Mouse (Mus musculus): Measurements from ENCODE around the gene Rem2.

Rem2 gene

DNA sequence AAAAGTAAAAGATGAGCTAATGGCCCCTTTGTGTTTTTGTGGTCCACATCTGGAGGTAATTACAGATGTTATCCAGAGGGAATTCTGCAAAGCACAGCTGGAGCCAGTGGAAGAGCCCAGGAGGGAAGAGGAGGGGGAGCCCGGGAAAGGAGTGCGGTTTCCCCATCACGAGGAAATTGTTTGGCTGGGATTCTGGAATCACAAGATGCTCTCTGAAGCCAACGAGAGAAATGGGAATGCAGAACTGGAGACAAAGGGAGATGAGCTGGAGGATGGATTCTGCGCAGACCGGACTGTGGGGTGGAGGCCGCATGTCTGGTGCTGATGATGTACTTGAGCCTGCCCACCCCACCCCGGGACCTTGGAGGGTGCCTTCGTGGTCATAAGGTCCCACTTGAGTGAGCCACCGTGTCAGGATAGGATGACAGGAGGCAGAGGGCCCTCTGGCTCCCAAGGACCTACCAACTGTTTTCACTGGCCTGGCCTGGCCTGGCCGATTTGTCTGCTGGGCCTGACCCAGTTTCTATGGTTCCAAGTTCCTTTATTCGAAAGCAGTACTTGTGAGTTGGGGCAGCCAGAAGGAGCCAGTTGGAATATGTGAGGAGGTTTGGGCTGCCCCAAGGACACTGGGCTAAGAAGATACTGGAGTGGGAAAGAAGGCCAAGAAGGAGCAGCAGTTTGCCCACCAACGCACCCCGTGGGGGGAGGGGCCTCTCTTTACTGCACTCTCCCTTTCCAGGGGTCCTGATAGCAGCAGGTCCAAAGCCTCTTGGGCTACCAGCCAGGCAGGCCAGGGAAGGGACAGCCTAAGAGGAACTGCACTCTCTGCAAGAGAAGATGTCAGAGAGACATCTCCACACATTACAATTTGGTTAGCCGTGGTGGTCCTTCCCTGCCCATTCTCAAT is 31.9 kb upstream of the Rem2 start:
- DNase-seq (ENCODE audit: low read depth, low spot score), result no peak

DNA sequence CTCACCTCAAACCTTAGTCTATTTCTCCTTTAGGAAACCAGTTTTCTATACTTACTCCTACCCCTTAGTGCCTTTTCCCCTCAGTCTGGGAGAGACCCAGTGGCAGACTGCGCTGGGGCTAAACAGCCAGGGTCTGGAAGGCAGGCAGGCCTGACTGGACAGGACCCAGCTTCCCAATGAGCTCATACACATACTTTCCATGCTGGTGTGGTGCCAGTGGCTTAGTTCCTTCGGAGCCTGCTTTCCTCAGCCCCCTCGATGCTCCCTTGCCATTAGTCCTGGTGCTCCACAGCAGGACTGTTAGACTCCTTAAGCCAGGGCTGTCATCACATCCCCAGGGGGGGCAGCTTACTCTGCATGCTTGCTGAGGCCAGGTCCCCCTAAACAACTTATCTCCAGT is 30.4 kb upstream of the Rem2 start:
- no peak for DNase-seq (ENCODE audit: low read depth, low spot score)

DNA sequence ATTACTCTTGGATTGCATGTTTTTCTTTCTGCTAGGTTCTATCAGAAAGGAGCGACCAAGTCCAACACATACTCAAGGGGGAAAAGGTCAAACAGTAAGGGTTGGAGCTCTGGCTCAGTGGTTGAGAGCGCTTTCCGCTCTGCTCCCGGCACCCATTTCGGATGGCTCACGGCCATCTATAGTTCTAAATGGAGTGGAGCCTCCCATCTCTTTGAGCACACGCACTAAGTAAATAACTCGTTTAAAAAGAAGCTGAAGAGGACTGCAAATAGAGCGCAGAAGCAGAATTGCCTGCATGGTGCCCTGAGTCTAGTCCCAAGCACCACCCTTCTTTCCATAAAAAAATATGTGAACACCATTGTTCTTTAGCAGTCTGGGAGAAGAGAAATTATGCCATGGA is 22.3 kb upstream of the Rem2 start:
- DNase-seq (ENCODE audit: low read depth, low spot score), result no peak

DNA sequence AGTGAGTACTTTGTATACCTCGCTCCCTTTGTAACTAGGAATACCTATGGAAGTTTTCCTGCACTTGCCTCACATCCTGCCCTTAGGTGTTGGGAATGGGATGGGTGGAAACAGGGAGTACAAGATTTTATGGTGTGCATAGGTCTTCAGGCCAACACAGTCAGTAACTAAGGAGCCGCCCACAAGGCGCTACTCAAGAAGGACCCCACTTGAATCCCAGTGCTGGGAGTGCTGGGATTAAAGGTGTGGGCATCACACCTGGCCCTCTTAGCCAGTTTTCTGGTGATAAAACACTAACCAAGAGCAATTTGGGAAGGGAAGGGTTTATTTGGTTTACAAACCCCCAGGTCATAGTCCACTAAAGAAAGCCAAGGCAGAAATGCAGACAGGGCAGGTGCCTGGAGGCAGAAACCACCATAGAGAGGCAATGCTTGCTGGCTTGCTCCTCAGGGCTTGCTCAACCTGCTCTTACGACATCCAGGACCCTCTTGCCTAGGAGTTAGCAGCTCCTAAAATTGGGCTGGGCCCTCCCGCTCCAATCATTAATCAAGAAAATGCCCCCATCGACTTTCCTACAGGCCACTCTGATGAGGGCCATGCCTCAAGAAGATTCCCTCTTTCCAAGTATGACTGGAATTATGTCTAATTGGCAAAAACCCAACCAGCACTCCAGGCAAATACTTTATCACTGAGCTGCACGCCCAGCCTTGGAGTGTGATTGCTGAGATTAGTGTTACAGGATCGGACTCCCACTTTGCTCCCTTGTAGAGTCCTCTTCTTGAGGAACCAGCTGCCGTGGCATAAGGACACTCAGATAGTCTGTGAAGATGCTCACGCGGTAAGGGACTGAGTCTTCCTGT is 21.0 kb upstream of the Rem2 start:
- no peak for DNase-seq (ENCODE audit: low read depth, low spot score)

DNA sequence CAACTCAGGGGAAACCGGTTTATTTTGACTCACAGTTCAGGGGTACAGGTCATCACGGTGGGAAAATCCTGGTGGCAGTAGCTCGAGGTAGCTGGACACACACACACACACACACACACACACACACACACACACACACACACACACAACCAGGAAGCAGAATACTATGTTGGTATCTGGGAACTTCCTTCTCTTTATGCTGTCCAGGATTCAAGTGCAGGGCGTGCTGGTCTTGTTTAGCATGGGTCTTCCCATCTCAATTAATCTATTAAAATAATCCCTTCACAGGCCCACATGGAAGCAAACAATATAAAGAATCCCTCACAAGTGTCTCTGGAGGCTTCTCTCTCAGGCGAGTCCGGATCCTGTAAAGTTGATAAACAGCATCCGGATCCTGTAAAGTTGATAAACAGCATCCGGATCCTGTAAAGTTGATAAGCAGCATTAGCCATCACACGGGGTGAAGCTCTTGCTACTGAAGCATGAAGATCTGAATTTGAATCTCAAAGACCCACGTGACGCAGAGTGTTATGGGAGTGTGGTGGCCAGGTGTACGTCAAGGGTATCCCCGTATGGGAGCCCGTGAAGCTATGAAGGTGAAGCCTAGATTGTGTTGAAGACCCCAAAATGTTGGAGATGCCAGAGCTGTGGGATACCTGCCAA is 17.9 kb upstream of the Rem2 start:
- DNase-seq (ENCODE audit: low read depth, low spot score), result no peak

DNA sequence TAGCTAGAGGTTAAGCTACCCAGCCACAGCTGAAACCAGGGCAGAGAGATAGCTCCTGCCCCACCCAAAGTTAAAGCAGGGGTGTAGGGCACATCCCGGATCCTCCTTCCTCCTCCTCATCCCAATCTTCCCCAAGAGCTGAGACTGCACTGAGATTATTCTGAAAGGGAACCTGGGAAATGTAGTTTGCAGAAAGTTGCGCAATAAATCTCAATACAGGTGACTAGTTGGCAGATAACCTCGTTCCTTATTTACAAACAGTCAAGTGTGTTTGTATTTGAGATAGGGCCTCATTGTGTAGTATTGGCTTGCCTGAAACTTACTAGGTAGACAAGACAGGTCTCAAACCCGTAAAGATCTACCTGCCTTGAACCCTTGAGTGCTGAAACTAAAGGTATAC is 13.8 kb upstream of the Rem2 start:
- DNase-seq (ENCODE audit: low read depth, low spot score), result no peak

DNA sequence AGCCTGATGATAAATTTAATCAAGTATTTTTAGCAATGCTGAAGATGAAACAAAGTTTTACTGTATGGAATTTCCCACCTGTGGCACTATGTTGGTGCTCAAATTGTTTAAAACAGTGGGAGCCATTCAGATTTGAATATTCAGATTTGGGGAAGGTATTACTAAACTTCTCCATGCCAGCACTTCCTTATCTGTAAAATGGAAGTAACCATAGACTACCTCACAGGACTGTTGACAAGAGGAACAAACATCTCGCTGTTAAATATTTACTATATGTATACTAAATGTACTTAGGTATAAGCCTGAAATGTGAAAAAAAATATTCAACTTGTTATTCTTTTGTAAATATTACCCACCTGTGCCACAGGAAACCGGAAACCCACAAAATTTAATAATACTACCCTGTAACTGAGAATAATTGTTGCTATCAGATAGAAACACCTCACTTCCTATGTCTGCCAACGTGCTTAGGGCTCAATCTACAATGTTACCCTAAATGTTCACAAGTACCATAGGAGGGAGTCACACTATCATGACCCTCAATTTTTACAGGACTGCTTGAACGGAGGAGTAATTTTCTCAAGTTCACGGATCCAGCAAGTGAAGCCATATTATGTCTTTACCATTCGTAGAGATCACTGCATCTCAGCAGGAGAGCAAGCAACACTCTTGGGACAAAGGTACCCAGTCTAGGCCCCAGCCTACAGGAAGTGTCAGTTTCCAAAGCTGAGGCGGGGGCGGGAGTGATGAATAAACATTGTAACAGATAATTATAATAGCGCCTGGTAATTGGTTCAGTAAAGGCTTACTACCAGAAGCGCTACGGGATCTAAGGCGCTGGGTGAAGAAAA is 12.6 kb upstream of the Rem2 start:
- no peak for DNase-seq (ENCODE audit: low read depth, low spot score)

DNA sequence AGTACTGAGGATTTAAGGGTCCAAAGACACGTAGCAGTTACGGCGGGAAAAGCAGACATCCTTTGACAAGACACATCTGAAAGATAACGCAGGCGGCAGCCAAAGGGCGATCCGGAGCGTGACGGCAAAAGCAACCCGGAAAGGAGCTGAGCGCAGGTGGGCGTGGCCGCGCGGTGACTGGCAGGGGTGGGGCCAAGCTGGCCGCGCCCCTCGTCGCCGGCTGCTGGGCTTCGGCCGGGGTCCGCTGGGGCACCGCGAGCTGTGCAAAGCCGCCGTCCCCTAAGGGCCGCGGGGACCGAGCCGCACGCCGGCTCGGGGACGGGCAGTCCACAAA is 12.0 kb upstream of the Rem2 start, which contains the start of gene Lrp10:
Lrp10 (plus strand) TSS at position 179 of the 334 bp plus-strand sequence.
- DNase-seq (ENCODE audit: low read depth, low spot score), result peak; percentile 95

DNA sequence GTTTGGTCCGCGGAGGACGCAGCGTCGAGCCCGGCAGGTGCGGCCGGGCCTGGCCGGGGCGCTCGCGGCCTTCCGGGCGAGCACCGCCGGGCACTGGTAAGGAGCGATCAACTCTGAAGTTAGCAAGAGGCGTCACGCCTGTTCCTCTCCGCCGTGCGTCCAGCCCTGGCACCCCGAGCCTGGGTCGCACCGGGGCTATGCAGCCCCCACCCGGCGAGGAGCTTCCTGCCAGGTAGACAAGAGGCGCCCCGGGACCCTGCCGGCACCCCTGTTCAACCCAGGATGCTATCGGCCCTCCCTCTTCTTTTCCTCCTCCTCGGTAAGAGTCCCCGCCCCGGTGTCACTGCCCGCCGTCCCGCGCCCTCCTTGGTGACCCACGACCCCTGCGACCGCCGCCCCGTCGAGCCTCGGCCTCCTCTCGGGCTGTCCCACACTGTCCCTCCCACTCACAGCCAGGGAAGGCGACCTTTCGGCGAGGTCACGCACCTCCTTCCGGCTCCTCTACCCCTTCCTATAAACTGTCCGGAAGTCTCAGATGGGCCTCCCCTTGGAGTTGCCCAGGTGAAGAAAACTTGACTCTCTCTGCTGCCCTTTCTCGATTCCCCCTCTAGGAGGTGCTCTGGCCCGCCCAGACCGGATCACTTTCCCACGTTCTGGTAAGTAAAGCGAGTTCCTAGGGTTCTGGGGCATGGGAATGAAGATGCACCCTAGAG is 11.5 kb upstream of the Rem2 start:
- DNase-seq (ENCODE audit: low read depth, low spot score), result peak; percentile 87

DNA sequence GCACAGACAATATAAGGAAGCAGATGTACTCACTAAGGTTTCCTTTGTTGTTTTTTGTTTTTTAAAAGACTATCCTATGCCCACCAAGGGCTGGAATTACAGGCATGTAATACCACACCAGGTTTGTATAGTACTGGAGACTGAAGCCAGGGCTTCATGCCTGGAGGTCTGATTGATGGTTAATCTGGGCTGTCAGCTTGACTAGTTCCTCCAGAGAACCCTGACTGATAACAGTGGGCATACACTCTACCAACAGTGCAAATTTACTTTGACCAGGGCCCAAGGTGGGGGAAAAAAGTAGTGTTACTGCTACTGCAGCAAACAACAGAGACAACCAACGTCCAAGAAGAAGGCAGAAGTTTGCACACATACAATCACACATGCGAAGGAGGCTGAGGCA is 4.4 kb upstream of the Rem2 start:
- no peak for DNase-seq (ENCODE audit: low read depth, low spot score)

DNA sequence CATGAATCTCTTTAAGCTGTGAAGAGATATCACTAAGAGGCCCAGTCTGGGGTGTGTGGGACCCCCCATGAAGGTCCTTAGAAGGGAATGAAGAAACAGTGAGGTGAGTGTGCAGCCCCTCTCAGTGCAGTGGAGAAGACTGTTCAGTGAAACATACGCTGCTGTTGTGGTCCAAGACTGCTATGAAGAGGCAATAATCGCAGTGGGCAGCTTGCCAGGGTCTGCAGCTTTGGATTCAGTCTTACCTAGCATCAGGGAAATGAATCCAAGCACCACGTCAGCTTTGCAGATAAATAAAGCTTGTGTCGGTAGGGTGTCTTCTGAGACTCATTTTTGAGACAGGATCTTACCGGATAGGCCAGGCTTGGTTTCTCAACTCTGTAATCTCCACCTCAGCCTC is 3.2 kb upstream of the Rem2 start:
- DNase-seq (ENCODE audit: low read depth, low spot score), result no peak

DNA sequence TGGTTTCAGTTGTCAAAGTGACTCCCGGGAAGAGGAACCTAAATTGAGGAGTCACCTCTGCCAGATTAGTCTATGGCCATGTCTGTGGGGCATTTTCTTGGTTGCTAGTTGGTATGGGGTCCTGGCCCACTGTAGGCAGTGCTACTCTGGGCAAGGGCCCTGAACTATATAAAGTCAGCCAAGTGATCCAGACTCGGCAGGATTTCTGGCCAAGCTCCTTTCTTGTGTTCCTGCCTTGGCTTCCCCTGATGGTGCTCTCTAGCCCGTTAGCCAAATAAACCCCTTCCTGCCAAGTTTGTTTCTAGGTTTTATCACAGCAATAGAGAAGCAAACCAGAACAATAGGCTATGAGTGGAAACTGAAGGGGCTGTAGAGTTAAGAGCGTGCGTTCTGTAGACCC is 1.2 kb upstream of the Rem2 start:
- no peak for DNase-seq (ENCODE audit: low read depth, low spot score)

DNA sequence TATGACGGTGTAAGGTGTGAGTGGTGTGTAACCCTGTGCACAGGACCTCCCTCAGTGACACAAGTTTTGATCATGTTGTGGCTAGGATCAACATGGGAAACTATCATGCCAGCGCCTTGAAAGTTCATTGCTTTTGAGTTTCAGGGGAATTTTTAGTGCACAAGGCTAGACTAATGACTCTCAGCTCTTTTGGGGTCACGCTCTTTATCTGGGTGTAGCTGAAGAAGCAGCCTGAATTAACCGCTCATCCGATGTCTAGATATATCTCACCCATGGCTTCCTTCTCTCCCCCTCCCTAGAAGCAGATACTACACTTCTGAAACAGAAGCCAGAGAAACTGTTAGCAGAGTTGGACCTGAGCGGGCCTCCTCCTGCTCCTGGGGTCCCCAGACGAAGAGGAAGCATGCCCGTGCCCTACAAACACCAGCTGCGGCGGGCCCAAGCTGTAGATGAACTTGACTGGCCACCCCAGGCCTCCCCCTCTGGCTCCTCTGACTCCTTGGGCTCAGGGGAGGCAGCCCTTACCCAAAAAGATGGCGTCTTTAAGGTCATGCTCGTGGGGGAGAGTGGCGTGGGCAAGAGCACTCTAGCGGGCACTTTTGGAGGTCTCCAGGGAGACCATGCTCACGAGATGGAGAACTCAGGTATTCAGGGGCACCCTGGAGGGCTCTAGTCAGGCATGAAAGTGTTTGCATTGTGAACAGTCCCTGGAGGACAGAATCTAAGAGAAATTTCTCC is 1.4 kb downstream of the Rem2 start:
- DNase-seq (ENCODE audit: low read depth, low spot score), result no peak

DNA sequence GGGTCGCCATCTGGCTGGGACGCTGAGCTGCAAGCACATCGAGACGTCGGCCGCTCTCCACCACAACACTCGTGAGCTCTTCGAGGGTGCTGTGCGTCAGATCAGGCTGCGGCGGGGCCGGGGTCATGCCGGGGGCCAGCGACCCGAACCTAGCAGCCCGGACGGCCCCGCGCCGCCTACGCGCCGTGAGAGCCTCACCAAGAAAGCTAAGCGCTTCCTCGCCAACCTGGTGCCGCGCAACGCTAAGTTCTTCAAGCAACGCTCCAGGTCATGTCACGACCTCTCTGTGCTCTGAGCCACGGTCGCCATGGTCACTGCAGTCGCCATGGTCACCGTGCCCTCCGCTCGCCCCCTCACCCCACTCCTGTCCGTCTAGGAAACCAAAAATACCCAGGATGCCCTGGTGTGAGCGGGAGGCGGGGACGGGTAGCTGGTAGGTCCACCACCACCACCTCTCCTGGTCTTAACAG is 3.6 kb downstream of the Rem2 start:
- peak; percentile 80 for DNase-seq (ENCODE audit: low read depth, low spot score)

DNA sequence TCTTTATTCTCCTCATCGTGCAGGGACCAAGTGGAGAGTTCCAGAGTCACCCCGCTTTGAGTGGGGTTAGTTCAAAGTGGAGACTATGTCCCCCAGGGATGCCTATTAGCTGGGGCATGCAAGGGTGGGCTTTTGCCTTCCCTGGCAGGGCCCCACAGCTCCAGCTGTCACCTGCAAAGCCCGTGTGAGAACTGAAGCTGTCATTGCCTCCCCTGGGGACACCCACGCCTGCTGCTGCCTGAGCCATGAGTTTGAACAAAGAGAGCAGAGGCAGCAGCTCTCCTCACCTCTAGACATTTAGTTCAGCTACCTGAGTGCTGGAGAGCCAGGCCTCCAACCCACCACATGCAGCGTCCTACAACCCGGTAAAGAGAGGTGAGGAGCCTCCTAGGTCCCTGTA is 4.8 kb downstream of the Rem2 start:
- DNase-seq (ENCODE audit: low read depth, low spot score), result peak; percentile 48

DNA sequence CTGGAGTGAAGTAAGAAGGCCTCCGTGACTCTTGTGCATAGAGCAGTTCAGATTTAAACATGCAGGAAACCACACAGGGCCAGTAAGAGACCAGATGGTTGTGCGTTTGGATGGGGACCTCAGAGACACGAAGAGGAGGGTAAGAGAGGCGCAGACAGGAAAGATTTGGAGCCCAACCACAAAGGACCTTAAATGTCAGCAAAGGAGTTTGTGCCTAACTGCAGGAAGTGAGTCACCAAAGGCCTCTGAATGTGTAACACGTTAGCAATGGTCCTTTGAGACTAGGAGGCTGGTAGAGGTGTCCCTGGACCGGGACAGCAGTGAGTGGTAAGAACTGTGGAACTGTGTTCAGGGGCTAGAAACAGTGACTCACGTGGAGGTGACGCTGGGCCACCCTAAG is 5.5 kb downstream of the Rem2 start:
- peak; percentile 74 for DNase-seq (ENCODE audit: low read depth, low spot score)

DNA sequence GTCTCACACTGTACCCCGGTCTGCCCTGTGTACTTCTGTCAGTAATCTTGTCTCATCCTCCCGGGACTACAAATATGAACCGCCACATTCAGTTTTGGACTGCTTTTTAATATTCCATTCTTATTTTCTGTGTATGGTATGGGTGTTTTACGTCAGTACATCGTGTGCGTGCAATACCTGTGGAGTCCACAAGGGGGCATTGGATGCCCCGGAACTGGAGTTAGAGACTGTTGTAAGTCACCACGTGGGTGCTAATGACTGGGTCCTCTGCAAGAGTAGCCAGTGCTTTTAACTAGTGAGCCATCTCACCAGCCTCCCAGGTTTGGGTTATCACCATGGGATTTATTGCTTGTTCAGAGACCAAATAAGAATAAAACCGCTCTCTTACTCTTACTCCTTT is 6.6 kb downstream of the Rem2 start:
- peak; percentile 82 for DNase-seq (ENCODE audit: low read depth, low spot score)

DNA sequence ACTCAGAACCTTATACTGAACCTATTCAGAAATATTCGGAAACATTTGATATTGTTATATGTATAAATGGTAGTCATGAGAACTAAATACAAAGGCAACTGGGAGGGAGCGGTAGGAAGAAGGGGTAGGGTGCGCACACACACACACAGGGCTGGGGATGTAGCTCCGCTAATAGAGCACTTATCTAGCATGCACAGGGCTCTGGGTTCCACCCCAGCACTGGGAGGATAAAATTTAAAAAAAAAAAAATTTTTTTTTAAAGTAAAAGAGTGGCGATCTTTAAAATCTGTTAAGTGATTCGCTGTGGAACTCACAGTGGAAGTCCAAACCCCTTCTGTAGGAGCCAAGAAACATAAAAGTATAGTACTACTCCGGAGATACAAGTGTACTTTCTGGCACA is 10.0 kb downstream of the Rem2 start:
- no peak for DNase-seq (ENCODE audit: low read depth, low spot score)

DNA sequence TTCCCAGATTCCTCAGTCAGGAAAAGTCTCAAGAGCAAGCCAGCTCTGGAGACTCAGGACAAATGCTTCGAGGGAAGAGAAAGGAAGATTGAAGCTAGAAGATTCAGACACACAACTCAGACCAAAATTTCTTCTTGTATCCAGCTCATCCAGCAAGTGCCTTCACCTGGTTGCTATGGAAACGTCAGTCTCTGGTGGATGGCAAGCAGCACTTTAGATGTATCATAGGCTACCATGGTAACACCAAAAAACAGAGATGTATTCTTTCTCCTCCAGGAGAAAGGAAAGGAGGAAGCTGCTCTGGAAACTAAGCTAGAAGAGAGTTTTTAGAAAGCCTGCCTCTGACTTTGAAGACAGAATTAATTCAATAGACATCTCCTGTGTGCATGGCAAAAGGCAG is 11.8 kb downstream of the Rem2 start:
- DNase-seq (ENCODE audit: low read depth, low spot score), result no peak

DNA sequence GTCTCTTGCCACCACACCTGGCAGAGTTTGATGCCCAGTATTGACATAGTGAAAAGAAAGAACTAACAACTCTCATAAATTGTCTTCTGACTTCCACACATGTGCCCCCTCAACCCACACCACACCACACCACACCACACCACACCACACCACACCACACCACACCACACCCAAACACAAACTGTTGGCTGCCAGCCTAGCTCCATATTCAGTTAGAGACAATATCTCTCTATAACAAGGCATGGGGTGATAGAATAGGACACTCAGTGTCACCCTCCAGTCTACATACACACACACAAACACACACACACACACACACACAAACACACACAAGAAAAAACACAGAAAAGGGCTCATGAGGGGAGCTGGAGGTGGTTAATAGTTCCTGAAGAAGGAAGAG is 12.4 kb downstream of the Rem2 start:
- no peak for DNase-seq (ENCODE audit: low read depth, low spot score)

Measured in CD4-positive, CD25-positive, alpha-beta regulatory T cell, adult 2 months (primary cell).